Mouse (Mus musculus) kidney, postnatal 14 days (tissue): ENCODE measurements around the gene Atp6v1g2.
"Not testable (repeated sequence)": the region's sequence is repeated elsewhere in the genome, so short reads cannot be mapped to it uniquely, and the experiment has no call there.

Experiments
- DNase-seq: peaks from one replicate; pipeline ENCODE4 v3.0.0; 2022; ENCODE audit warnings: mixed read lengths

Gene Atp6v1g2

DNA sequence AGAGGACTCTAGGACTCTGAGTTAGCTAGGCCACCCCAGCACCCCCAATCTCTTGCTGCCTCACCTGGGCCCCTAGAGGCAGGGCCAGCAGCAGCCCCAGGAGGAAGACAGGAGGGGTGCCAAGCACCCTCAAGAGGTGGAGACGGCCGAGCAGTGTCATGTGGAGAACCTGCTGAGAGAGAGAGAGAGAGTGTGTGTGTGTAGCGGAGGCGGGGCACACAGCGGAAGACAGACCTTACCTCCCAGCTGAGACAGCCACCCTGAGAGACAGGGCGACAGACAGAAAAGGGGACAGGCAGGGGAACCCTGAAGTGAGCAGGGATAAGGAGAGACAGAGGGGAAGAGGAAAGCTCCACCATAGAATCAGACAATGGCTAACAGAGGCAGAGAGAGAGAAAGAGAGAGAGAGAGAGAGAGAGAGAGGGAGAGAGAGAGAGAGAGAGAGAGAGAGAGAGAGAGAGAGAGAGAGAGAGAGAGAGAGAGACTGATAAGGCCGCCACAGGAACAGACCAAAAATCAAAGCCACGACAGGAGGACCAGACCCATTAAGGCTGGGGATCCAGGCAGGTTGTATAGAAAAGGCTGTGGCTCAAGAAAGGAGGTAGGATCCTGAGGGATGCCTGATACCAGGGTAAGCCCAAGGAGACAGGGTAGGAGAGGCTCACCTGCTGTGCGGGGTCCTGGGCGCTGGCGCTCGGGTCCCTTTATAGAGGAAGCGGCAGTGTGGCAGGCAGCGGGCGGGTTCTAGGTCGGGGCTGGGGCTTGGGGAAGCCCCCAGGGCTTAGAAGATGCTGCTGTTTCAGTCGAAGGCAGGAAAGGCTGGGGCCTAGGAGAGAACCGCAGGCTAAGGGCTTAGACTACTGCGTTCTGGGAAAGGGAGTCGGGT is 28.7 kb upstream of the Atp6v1g2 start, which contains the start of gene Lta:
Gene Lta (minus strand): TSS at position 858 of the 886 bp plus-strand sequence.
- no peak for DNase-seq

DNA sequence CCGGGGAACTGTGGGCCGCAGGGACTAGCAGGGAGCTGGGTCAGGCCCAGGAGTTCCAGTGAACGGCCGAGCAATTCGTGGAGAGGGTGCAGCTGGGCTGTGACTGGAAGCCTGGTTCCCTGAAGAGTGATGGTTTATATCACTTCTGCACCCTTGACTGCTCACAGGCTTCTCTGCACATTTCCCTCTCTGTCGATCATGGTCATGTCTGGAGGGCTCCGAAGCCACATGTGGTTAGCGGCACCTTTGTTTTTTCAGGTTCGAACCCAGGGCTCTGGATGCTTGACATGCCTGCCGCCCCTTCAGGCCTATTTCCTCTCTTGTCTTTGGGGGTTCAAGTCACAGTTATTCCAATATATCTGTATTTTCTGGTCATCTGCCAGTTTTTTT is 28.1 kb upstream of the Atp6v1g2 start:
- DNase-seq = no peak

DNA sequence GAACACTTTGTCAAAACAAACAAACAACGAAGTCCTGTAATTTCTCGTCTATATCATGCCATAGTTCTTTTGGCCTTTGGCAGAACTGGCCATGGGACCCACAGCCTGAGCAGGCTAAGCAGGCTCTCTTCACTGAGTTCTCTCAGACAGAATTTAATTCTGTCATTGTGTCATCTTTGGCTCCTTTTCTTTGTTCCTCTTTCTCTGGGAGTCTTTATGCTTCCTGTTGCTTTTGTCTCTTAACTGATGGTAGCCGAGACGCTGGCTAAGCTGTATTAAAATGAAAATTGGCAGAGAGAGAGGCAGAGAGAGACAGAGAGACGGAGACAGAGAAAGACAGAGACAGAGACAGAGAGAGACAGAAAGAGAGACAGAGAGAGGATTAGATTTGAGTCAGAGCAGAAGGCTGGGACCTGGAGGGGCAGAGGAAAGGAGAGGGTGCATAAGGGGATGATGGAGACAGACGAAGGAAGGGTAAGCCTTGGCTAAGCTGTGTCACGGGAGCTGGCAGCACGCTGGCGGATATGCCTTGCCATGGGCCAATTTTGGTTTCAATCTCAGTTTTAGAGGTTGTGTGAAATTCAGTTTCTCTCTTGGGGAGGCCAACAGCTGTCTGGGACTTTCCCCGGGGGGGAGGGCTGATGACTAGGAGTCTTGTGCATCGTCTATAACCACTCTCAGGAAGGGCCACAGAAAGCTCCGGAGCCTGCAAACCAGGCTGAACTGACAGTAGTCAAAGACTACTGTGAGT is 23.5 kb upstream of the Atp6v1g2 start:
- DNase-seq = no peak

DNA sequence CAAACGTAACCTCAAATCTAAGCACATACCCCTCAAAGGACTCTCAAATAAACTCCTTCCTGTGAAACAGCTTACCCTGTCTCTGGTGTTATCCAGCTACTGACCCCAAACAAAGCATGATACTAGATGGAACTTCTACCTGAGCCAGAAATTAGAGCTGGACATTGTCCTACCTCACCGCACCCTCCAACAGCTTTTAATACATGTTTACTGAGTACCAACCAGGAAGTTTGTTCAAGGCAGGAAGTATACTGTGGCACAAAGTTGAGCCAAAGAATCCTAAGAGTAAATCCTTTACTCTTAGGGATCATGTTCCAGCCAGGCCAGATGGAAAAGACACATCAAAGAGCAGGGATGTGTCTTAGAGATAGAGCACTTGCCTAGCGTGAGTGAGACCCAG is 22.9 kb upstream of the Atp6v1g2 start:
- DNase-seq = no peak

DNA sequence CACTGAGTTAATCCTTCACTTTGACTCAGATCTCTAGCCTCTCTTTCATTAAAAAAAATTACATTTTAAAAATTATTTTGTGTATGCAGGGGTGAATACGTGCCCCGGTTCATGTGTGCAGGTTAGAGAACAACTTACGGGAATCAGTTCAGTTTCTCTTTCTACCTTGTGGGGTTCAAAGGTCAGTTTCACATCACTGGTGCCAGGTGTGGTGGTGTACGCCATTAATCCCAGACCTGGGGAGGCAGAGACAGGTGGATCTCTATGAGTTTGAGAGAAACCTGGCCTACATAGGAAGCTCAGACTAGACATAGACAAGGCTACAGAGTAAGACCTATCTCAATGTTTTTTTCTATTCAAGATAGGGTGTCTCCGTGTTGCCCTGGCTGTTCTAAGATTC is 20.4 kb upstream of the Atp6v1g2 start:
- DNase-seq = no peak

DNA sequence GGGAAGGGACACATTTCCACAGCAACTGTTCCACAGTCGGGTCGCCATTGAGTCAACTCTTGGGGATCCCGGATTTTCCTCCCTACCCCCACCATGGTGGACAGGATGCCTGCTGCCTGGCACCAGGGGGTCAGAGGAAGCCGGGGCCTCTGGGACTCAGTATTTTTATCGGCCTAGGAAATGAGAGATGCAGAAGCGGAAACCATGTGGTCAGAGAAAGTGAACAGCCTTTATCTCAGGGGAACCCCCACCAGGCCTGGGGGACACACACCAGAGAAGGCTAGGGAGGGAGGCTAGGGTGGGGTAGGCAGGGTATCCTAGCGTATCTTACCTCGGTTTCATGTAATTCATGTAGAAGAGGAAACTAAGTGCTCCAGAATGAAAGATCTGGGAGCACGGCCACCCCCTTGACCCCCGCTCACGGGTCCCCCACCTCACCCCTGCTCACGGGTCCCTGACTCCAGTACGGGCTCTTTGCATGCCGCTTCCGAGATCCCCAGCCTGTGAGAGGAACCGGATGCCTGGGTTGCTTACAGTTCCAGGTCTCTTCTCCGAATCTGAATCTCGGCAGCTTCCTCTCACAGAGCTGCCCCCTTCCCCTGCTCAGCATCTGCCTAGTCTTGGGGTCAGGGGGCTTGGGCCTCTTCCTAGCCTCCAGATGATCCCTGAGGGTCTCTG is 14.8 kb upstream of the Atp6v1g2 start:
- peak; percentile 63 for DNase-seq

DNA sequence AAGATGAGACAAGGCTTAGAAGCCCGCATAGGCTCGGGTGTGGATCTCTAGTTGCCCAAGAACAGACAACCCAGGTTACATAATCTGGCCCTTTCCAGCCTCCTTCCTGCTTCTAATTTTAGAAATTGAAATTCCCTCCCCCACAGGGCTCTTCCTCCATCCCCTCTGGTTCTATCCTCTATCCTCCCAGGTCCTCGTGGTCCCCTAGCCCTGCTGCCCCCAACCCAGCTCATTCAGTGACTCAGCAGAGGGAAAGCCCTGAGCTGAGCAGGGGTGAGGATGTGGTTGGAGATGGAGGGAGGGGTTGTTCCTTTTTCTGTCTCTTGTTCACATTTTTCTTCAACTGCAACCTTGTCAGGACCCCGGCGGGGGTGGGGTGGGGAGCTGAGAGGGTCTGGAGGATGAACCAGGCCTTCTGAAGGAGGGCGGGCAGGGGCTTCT is 13.8 kb upstream of the Atp6v1g2 start:
- DNase-seq = no peak

DNA sequence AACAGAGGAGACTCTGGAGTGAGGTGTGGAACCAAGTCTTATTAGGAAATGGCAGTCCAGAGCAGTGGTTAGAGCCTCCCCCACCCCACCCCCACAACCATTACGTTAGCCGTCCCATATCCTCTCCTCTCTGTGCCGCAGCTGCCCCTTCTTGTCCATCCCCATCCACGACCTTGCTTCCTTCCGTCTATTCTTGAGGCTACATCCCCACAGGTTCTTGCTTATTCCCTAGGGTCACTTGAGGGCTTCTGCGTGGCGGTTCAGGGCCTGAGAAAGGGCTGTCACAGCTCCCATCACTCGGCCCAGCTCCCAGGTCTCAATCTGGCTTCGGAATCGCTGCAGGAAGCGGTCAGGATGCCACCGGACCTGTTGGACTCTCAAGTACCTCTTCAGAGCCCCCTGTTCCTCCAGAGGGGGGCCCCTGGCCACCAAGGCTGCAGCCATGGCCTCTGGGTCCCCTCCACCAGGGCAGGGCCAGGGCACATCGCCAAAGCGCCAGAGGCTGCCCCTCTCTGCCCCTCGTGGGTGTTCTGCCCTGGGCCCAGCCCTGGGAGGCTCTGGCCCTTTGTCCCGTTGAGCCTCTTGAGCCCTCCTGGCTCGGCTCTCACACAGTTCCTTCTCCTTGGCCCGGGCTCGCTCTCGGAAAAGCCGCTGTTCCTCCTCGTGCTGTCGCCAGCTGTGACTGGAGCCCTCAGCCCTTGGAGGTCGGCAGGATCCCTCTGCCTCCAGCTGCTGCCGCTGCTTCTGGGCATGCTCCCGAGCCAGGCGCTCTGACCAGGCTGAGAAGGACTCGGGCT is 13.1 kb upstream of the Atp6v1g2 start, which contains the start of gene Gm16181:
Gene Gm16181 (plus strand): TSS at position 679 of the 797 bp plus-strand sequence.
- DNase-seq = peak; percentile 71

DNA sequence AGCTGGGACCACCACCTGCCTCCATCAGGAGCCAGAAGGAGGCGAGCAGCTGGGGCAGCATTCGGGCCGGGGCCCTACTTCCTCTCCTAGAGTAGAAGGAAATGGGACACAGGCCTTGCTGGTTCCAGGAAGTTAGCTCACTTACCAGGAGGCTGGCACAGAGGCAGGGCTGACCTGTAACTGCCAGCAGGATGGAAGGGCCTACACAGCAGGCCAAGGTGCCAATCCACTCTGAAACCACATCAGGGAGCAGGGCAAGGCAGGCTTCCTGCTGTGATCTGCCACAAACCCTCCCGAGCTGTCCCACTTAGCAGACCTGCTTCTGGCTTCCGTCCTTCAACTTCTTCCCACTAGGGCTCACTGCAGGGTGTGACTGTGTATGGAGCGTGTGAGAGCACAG is 11.2 kb upstream of the Atp6v1g2 start:
- DNase-seq = peak; percentile 28

DNA sequence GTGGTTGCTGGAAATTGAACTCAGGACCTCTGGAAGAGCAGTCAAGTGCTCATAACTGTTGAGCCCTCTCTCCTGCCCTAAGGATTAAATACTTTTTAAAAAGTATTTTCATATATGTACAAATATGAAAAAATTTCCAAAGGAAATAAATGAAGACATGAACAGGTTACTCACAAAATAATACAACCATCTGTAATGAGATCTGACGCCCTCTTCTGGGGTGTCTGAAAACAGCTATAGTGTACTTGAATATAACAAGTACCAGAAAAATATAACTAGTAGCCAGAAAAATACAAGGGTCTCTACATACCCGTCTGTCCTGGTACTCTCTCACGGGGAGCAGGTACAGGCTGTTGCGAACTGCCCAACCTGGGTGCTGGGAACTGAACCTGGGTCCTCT is 8.8 kb upstream of the Atp6v1g2 start:
- DNase-seq = no peak

DNA sequence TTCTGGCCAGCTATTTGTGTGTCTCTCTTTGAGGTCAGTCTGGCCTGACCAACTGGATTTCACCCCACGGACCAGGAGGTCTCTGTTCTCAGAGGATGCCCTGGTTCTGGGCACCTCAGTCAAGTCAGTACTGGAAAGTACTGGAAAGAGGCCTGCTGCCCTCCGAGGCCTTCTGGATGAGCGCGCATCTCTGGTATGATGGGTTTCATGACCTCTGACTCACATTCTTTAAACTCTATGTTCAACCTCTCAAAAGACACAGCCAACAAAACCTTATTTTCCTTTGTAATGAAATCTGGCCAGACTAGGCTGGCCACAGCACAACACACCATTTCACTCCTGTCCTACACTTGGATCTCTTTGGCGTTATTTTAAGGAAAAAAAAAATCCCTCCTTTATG is 8.0 kb upstream of the Atp6v1g2 start:
- DNase-seq = no peak

DNA sequence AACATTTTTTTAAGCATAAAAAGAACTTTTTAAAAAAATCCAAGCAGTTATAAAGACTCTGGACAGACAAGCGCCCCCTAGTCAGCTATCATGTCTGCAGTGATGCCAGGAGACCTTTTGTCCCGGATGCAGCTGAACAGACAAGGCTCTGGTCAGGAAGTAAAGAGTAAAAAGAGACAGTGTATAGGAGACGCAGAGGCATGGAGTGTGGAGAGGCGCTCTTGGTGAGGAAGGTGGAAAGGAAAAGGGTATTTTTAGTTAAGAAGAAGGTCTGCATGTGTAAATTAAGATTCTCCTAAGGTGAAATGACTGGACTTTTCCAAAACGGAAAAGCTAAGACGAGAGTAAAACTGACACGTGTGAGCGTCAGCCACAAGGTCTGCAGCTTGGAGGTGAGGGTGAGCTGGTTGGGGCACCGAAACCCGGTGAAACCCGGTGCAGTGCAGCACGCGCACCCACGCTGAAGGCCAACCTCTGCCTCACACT is 6.9 kb upstream of the Atp6v1g2 start:
- peak; percentile 52 for DNase-seq

DNA sequence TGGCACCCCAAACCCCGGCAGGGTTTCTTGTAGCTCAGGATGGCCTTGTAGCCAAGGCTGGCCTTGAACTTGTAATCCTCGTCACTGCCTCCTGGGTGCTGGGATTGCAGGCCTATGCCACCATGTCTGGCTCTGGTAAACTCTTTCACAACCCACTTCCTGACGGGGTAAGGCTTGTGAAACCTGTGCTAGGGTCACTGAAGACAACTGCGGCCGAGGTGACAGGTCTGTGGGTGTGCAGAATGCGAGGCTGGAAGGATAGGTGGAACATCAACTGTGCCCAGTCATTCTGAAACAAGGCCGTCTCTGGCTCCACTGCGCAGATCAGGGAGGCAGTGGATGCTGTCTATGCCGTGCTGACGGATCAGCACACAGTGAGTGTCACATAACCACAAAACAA is 2.4 kb upstream of the Atp6v1g2 start:
- DNase-seq = no peak

DNA sequence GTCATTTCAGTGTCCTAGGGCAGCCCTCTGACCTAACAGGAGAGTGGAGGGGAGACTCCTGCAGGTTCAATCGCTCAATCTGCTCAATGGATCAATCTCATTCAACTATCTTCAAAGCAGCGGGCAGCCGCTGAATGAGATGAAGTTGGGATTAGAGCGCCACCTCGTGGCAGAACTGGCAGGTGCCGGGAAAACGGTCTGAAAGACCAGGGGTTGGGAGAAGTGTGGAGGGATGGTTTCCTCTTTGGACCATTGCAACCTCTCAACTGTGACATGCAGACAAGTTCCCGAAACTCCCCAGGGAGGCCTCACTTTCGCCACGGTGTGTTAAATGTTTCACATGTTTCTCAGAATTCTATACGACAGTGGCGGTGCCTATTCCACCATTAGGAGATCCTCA is 1.4 kb upstream of the Atp6v1g2 start:
- DNase-seq = peak; percentile 87

DNA sequence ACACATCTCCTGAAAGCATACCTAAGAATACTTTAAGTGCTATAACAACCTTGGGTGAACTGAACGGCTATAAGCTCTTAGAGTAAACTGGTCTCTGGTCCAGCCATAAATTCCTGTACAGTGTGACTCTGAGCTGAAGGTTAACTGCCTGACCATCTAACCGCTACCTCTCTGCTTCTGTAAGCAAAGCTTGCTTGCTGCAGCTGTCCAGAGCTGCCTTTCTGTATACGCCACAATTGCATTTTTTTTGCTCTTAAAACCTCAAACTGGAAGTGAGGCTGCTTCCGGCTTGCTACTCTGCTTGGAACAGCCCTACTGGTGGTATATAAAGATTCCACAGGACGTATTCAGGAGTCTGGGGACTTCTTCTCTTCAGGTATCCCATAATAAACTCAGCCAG is 801 bp upstream of the Atp6v1g2 start:
- DNase-seq = no peak

DNA sequence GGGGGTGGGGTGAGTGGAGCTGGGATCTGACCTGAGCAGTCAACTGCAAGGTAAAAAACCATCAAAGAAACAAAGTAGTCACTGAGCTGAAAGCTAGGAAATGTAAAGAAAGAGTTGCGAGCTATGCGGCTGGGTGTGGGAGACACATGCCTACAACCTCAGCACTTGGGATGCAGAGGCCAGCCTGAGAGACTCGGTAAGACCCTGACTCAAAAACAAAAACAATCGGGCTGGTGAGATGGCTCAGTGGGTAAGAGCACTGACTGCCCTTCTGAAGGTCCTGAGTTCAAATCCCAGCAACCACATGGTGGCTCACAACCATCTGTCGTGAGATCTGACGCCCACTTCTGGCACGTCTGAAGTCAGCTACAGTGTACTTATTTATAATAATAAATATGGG is 630 bp downstream of the Atp6v1g2 start:
- DNase-seq = not testable (repeated sequence)

DNA sequence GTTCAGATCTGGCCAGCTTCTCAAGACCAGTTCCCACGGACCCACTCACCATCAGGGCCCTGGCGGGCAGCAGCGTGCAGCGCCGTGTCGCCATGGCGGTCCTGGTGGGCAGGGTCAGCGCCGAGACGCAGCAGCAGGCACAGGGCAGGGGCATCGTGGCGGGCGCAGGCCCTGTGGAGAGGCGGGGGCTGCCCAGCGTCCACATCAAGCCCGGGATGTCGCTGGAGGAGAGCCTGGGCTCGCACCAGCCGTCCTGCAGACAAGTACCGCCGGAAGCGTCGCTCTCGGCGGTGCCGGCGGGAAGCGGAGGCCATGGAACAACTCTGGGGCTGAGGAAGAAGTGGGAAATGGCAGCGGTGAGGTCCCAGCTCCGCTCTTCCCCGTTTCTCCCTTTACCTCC is 1.4 kb downstream of the Atp6v1g2 start:
- DNase-seq = peak; percentile 64

DNA sequence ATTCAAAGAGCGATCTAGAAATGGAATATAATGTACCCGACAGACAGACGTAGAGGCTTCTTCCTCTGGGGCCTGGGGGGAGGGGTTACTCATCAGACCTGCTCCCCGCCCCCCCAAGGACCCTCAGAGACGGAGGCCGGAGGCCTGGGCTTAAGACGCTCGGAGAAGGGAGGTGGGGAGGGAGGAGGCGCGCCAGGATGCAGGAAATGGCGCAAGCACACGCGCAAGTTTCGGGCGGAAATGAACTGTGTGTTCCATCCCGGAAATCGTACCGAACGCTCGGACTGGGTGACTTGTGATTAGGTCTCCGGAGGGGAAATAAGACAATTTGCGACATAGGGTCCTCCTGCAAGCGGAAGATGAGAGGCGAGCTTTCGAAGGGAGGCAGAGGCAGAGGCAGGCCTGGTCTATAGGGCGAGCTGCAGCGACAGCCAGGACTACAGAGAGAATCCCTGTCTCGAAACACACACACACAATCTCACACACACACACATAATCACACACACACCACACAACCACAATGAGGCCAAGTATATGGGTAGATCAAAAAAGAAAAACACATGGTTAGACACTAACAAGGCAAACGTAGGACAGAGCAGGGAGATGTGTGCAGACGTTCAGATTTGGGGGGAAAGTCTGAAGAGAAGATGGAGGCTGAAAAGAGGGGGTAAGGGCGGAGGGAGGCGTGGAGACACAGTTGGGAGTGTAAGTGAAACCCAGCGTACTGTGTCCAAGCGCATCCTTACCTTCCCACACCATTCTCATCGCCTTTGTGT is 2.3 kb downstream of the Atp6v1g2 start, which contains the start of gene Nfkbil1:
Gene Nfkbil1 (minus strand): TSS at position 179 of the 776 bp plus-strand sequence.
- DNase-seq = peak; percentile 95

DNA sequence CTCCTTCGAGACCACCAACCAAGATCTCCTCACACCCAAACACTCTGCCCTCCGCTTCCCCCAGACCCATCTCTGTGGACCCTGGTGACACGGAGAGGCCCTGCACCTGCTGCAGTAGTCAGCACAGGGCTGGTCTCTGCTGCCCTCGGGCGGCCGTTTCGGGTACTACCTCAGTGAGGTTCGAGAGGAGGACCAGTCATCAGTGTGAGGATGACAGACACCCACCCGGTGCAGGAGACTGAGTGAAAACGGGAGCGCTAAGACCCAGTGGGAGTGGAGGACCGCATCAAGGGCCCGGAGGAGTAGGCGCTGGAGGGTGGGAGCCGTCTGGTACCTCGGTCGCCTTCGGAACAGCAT is 2.9 kb downstream of the Atp6v1g2 start:
- peak; percentile 95 for DNase-seq

DNA sequence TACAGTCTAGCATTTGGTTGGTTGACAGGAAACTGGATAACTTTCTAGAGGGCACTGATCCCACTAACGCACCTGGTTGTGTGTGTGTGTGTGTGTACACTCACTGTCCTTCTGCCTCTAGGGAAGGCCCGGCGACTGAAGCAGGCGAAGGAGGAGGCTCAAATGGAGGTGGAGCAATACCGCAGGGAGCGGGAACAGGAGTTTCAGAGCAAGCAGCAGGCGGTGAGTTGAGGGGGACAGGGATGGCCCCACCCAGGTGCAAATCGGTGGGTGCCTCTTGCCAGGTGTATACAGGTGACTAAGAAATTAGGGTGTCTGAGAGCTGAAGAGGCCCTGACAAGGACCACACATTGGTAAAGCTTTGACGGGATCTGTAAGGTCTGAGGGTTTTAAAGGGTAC is 3.5 kb downstream of the Atp6v1g2 start:
- no peak for DNase-seq

DNA sequence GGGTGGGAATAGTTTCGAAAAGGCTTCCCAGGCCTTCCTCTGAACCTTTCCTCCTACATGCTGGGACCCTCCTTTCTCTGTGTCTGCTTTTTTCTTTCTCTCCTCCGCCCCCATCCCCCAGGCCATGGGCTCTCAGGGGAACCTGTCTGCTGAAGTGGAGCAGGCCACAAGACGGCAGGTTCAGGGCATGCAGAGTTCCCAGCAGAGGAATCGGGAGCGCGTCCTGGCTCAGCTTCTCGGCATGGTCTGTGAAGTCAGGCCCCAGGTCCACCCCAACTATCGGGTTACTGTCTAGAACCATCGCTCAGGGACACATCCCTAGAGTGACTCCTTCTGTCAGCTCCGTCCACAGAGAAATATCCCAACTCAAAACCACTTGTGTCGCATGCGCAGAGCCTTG is 4.0 kb downstream of the Atp6v1g2 start:
- no peak for DNase-seq

DNA sequence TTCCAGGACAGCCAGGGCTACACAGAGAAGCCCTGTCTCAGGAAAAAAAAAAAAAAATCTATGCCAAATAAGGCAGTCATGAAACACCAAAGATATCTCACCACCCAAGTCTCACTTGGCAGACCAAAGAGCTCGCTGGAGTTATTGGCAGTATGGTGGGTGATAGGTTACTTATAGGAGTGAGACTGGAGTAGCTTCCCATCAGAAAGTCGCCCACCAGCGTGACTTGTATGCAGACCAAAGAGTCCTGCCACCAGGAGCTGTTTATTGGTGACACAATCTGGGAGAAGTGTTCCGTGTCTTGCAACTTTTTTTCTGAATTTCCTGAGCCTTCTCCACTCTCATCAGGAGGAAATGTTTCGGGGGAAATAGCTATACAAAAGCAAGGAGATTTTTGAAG is 6.2 kb downstream of the Atp6v1g2 start:
- no peak for DNase-seq
